Mouse (Mus musculus): ENCODE measurements around the gene Zscan10.
"Not testable (repeated sequence)": the region's sequence is repeated elsewhere in the genome, so short reads cannot be mapped to it uniquely, and the experiment has no call there.

The Zscan10 gene

DNA sequence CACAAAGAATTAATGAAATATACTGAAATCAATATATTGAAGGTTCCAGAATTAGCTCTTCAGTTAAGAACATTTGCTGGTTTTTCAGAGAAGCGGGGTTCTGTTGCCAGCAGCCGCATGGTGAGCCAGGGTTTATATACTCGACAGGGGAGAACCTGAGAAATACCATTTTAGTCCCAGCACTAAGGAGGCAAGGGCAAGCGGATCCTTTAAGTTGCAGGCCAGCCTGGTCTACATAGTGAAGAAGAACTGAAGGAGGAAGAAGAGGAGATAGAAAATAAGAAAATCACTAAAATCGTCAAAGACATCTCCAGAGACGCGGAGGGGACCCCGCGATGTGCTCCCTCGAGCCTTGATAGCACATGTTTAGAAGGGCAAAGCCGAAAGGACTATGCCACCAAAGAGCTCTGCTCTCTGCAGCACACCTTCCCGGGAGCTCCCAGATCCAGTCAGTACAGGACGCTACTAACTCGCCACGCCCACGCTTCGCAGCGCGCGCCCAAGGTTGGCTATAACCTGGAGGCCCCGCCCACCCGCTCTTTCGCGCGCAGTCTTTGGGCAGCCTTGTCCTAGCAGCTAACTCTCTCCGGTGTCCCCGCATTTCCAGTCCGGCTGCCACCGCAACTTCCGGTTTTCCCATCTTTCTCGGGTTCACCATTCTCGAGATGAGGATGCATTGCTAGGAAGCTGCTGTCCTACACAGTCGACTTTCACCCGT lies 8.3 kb upstream of the Zscan10 start:
- DNase-seq, result peak; percentile 98

DNA sequence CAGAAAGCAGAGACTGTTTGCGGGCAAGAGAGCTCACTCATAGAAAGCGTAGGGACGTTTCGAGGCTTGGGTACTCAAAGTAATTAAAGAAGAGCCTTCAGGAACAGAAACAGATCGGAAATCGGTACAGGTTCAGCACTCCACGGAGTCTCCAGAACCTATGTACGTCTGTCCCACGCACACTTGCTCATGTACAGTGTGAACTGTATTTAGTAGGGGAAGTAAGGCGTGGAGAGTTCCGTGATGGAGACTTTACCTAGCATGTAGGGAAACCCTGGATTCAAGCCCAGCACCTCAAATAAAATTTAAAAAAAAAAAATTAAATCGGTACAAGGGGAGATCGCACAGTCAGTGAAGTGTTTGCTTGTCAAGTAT lies 7.7 kb upstream of the Zscan10 start:
- no peak for DNase-seq

DNA sequence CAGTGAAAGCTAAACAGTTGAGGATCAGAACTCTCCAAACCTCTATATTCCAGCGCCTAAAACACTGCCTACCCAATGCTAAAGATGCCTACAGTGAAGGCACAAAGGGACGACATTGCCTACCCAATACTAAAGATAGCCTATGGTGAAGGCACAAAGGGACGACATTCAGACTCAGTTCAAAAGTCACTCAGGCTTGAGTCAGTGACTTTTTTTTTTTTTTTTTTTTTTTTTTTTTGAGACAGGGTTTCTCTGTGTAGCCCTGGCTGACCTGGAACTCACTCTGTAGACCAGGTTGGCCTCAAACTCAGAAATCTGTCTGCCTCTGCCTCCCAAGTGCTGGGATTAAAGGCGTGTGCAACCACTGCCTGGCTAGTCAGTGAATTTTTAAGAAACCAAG lies 5.5 kb upstream of the Zscan10 start:
- DNase-seq, result not testable (repeated sequence)

DNA sequence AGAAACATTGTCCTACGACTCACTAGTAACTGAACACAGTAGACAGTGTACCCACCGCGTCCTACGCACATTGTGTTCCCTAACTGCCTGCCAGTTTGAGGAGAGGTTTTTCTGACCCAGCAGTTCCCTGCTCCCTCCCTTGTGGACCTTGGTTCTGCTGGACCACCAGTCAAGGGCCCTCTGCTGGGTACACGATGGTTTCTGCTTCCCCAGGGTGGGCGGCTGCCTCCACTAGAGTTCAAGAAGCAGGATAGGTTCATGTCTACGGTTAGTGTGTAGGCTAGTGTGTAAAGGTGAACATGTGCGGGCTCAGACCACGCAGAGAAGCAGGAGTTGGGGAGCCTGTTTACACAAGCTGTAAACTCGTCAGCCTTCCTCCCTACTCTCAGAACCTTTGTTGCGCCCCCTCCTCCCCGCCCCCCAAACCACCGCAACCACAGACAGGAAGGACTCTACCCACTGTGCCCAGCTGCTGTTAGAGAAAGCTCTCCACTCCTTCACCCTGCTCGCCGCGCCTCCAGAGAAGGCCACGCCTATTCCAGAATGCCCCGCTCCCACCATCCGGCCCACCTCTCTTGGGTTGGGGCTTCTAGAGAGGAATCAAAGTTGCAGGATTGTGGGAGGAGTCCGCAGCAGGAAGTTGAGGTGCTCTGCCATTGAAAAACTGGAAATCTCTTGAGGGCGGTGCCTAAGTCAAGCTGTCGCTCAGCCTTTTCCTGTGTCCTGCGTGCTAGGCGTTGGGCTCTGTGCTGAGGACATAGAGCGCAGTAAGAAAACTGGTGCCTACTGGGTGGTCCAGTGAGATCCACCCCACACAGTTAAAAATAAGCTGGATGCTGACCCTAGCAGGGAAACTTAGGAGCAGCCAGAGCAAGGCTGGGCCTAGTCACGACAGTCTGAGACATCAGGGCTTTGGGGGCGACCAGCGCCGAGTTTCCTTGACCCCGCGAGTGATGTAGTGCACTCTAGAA lies 1.8 kb upstream of the Zscan10 start, which contains the start of gene Zfp13:
Gene Zfp13 (minus strand): TSS at position 906 of the 971 bp plus-strand sequence.
- DNase-seq, result peak; percentile 92

DNA sequence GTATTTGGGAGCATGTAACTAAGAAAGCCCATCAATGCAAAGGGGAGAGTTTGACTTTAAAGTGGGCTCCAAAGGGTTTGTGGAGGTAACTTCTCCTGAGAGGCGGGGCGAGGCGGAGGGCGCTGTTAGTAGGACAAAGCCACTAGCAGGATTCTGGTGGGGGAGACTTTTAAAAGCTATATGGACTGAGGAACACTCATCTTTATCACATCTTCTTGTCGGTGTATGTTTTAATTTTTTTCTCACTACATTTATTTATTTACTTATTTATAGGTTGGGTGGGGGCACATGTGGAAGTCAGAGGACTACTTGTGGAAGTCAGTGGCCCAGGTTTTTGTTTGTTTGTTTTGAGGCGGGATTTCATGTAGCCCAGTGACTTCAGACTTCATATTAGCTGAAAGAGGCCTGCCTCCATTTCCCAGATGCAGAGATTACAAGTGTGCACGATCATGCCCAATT lies 1.0 kb upstream of the Zscan10 start:
- no peak for DNase-seq

DNA sequence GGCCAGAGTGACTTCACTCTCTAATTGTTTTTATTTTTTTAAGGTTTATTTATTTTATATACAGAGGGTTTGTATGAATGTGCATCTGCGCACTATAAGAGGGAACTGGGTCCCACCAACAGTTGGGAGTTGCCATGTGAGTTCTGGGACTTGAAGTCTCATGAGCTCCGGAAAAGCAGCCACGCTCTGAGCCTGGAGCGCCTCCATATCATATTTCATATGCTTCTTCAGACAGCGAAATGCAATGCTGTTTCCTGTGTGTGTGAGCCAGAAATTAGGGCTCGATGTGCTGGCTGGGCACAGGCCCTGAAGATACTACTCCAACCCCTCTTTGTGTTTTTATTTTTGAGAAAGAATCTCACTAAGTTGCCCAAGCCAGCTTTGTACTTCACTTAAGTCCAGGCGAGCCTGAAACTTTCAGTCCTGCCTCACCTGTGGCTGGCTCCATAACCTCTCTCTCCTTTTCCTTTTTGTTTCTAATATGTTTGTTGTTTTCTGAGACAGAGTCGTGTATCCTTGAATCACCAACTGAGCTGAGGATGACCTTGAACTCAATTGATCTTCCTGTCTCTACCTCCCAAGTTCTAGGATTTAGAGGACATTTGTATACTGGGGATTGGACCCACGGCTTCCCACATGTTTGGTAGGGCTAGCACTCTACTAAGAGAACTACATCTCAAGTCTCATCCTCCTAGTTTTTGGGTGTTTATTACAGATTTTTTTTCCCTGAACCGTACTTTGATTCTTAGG lies 1.4 kb downstream of the Zscan10 start:
- DNase-seq, result no peak

DNA sequence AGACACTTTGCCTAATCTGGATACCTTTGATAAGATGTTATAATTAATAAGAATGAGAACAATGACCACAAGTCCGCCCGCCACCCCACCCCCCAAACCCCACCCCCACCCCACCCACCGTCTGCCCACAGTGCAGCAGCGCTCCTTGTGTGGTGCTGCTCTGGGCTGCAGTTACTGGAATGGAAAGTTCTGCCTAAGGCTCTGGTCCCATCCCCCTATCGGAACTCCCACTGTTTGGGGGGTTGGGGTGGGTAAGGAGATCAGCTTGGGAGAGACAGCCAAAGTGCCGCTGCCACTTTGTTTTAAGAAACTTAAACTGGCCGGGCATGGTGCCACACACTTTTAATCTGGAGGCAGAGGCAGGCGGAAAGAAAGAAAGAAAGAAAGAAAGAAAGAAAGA lies 2.4 kb downstream of the Zscan10 start:
- no peak for DNase-seq

DNA sequence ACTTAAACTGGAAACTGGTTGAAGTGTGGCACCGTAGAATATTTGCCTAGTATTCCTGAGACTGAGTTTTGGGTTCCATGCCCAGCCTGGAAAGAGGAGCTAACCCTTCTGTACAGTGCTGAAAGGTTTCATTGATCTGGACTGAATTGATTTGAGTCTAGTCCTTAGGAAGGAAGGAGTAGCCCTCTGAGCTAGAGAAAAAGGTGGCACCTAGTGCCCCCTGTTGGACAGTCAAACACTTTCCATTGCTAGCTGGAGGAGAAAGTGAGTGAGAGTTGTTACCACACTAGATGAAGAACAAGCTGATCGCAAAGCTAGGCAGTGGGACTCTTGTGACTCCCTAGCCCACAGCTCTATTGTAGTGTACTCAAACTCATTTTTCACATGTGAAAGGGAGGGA lies 2.9 kb downstream of the Zscan10 start:
- no peak for DNase-seq

DNA sequence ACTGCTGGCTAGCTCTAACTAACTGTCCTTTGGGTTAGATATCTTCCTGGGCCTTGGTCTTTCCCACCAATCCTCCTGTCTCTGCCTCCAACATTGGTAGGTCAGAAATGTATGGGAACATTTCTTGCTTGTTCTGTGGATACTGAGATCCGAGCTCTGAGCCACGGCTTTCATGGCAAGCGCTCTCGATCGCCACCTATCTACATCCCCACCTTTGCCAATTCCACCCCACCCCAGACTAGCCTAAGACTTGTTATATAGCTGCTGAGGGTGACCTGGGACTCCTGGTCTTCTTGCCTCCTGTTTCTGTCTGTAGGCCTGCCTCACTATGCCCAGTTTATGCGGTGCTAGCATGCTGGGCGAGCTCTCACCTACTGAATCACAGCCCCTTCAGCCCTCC lies 3.7 kb downstream of the Zscan10 start:
- DNase-seq, result no peak

DNA sequence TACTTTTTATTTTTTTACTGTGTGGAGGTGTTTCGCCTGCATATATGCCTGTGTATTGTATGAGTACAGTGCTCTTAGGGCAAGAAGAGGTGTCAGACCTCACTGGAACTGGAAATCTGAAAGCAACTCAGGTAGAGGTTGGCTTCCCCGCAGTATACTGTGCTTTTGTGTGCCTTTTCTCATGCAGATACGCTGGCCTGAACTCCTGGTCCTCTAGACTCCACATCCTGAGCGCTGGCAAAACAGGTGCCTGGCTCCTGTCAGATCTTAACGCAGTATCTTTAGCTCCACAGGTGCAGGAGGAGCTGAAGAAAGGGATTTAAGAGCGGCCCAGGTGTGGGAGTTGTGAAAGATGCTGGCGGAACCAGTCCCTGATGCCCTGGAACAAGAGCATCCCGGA lies 4.6 kb downstream of the Zscan10 start:
- DNase-seq, result no peak

DNA sequence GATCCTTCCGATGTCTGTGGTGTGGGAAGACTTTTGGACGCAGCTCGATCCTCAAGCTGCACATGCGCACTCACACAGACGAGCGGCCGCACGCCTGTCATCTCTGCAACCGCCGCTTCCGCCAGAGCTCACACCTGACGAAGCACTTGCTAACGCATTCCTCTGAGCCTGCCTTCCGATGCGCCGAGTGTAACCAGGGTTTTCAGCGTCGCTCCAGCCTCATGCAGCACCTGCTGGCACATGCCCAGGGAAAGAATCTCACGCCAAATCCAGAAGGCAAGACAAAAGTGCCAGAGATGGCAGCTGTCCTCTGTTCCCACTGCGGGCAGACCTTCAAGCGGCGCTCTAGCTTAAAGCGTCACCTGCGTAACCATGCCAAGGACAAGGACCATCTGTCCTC lies 9.0 kb downstream of the Zscan10 start:
- no peak for DNase-seq

DNA sequence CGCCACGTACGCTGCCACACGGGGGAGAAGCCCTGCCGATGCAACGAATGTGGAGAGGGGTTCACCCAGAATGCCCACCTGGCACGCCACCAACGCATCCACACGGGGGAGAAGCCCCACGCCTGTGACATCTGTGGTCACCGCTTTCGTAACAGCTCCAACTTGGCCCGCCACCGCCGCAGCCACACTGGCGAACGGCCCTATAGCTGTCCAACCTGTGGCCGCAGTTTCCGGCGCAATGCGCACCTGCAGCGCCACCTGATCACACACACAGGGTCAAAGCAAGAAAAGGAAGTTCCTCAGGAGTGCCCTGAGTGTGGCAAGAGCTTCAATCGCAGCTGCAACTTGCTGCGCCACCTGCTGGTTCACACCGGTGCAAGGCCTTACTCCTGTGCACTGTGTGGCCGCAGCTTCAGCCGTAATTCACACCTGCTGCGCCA lies 9.7 kb downstream of the Zscan10 start:
- DNase-seq, result peak; percentile 67

DNA sequence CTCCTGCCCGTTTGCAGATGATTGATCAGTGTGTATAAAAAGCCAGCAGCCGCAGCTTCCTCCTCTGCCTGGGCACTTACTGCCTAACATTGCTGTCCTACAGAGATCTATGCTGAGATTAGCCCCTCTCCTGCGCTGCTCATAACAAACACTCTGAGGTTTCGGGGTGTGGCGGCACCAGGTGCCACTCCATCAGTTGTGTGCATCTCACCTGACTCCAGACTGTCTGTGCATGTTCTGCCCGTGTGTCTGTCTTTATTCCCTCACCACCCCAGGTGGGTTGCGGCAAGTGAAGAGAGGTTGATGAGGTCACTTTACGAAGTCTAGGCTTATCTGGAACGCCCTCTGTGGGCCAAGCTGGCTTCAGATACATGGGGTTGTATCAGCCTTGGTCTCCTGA lies 16.4 kb downstream of the Zscan10 start:
- DNase-seq, result no peak

DNA sequence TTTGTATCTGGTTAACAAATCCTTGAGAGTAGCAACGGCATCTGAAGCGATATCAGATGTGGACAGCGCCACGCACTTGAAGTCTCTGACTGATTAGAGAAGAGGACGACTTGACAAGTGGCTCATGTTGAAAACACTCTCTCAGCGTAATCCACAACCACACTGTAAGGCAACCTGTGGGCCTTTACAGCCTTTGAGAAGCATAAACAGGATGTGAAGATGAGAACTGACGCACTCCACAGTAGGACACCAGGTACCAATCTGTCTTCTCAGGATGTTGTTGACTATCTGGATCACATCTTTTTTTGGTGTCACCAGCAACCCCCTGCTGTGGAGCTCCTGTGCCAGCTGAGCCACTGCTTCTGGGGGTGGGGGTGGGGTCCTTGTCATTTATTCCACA lies 19.7 kb downstream of the Zscan10 start:
- no peak for DNase-seq

DNA sequence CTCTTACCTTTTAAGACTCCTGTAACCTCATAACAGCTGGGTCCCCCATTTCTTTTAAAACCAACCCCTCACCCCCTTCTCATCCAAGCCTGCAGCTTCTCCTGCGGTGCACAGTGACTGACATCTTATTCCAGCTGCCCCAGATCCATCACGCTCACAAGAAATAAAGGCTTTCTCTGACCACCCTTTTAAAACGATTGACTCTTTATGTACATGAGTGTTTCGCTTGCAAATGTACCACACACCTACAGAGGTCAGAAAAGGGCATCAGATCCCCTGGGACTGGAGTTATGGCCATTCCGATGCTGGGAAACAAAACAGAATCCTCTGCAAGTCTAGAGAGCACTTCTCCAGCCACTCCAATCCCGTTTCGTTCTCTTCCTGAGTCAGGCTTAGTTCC lies 27.2 kb downstream of the Zscan10 start:
- no peak for DNase-seq

DNA sequence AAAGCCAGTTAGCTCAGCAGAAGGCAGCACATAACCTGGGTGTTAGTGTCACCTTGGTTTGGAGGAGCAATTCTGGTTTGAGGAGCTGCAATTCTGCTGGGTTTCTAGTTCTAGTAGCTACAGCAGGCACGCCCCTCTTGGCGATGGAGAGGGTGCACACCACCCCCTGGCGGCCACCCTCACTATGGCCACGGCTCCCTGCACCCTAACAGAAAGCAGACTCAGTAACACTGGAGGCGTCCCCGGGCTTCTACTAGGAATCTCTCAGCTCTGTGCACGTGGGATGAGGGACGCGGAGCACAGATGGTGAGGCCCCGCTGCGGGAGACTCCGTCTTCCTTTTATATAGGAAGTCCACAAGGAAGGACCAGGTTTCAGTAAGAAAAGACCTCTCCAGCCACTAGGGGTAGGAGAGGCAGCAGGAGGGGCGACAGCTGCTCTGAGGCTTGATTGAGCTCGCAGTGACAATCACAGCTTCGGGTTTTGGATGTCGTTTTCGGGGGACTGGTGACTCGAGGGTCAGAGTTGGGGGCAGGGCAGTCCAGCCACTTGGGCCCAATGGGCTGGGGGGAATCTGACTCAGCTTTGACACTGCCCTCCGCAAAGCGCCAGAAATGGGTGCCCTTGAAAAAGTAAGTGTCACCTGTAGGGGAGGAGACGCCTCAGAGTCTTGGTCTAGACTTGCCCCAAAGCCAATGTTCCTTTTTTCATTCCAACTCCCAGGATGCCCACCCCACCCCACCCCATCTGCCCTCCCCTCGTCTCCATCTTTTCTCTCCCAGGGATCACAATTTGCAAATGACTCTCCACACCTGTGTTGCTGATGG lies 29.8 kb downstream of the Zscan10 start:
- DNase-seq, result peak; percentile 82

DNA sequence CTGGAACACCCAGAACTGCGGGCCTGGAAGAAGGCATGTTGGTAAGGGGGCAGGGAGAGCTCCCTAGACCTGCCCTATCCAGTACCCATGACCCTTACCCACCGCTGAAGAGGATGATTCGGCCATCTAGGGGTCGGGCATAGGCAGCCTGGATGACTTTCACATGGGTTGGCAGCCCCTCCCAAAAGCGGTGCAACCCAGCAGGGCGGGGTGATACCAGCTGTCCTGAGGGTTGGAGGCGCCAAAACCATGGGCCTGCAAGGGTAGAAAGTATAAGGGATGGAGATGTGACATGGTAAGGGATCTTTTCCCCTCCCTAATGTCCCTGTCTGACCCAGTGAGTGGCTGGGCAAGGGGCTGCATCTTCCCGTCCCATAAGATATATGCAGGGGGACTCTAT lies 30.6 kb downstream of the Zscan10 start:
- DNase-seq, result no peak

DNA sequence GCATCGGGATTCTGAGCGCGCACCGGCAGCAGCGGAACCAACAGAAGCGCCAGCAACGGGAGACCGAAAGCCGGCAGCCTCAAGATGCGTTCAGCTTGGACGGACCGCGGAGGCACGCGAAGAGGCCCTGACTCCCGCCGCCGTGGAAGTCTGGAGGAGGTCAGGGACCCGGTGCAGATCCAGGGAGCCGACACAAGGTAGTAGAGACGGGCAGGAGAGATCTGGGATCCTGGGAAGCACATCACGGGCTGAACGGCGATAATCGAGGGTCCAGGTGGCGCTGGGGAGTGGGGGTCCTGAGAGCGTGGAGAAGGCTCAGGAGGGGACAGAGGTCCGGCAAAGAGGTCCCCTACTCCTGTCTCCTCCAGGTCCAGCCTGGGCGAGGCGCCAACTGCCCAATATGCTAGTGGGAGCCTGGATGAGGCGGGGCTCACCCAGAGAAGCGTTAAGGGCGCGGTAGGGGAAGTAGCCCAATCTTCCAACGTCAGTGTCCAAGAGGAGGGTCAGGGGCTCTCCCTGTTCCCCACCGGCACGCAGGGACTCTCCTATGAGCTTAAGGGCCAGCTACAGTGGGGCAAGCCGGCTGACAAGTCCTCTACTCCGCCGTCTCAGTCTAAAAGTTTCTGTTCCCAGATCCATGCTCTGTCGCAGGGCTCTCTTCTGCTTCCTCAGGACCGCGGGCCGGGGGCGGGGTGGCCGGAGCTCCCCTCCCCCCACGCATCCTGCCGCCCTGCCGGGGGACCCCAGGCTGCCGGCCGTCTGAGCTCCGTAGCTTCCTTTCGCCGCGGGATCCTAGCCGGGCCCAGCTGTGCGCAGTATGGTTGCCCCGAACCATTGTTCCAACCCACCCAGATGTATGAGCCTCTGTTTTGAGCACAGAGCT lies 44.2 kb downstream of the Zscan10 start, which contains the start of gene Mmp25:
Gene Mmp25 (minus strand): TSS at position 665 of the 883 bp plus-strand sequence.
- DNase-seq, result peak; percentile 30

DNA sequence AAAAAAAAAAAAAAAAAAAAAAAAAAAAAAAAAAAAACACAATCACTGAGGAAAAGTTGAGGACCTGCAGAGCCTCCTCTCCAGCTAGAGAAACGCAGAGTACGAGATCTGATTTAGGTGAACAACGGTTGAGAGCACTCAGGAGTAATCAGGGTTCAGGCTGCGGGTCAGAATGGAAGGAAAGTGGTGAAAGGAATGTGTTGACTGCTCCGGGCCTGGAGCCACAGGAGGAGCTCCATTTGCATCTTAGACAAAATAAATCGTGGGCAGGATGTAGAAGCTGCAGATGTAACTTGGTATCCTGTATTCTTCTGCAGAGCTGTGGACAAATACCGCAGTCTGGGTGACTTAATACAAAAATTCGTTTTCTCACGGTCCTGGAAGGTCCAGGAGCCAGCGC lies 45.2 kb downstream of the Zscan10 start:
- DNase-seq, result no peak

DNA sequence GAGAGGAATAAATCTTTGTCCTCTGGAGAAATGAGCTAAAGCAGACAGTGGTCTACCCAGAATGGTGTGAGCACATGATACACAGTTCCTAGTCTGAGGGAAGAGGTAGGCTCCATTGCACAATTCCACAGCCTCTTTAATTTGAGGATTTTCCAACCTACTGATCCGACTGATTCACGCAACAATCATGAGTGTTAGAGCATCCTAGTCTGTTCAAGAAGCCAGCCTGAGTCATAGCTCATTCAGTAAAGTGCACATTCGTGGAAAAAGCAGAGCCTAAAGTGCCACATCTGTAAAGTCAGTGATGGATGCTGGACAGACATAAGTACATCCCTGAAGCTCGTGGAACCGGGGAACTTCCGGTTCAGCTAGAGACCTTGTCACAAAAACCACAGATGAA lies 50.7 kb downstream of the Zscan10 start:
- DNase-seq, result no peak

DNA sequence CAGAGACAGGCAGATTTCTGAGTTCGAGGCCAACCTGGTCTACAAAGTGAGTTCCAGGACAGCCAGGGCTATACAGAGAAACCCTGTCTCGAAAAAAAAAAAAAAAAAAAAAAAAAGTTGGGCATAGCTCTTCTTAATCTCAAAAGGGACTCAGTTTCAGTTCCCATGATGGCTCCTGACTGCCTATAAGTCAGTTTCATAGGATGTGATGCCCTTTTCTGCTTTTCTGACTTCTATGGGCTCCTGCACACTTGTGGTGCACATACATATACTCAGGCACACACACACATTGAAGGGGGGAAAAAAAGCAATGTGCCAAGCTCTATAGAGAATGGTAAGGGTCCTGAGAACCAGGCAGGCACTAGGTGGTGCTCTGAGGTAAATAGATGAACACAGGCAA lies 52.7 kb downstream of the Zscan10 start:
- DNase-seq, result no peak

All from kidney, postnatal 14 days (tissue).